Mouse (Mus musculus): ENCODE measurements around the gene Il18r1.

Il18r1 gene

DNA sequence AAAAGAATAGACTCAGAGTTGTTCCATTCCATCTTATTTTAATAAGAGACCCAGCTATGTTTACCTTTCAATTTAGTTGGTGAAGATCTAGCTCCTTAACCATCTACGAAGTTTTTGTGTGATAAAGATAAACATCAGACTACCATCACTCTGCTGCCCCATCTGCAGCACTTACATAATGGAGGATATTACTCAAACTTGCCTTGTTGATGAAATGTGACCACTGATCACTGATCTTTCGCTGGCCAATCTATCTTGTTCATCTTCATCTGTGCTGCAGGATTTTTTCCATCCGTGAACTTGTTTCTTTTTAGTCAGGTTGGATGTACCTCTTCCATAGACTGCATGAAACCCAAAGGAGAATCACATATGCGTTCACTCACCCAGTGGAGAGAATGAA, 29.2 kb downstream of the Il18r1 start:
- DNase-seq (ENCODE audit: low spot score in 2 of 2) = no peak

DNA sequence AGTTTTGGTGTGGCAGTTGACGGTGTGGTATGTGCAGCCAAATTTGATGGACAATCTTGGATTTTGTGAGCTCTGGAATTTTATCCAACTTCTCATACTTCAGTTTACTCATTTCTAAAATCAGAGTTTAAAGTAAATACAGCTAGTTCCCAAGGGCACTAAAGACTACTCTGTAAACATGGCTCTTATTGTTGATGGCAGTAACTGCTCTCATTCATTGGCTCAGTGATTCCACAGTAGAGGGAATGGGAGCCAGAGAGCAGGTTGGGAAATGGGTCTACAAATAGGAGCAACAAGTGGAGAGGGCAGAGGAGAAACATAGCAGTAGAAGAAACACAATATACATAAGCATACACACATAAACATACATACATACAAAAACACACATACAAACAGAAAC, 34.4 kb downstream of the Il18r1 start:
- DNase-seq (ENCODE audit: low spot score in 2 of 2) = no peak

DNA sequence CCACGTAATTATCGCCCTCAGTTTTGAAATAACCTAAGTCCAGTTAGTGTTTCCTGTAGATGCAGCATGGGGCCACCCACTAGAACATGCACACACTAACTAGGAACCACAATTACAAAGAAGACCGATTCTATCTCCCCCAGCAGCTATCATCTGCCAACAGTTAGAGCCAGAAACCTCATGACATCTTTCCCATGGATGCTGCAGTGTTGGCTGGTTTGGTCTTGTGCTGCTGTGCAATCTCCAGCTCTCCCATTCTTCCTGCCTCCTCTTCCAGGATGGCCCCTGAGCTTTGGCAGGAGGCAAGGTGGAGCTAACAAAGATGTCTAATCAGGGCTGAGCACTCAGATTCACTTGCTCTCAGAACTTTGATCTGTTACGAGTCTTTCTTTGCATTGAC, 35.8 kb downstream of the Il18r1 start:
- no peak for DNase-seq (ENCODE audit: low spot score in 2 of 2)

DNA sequence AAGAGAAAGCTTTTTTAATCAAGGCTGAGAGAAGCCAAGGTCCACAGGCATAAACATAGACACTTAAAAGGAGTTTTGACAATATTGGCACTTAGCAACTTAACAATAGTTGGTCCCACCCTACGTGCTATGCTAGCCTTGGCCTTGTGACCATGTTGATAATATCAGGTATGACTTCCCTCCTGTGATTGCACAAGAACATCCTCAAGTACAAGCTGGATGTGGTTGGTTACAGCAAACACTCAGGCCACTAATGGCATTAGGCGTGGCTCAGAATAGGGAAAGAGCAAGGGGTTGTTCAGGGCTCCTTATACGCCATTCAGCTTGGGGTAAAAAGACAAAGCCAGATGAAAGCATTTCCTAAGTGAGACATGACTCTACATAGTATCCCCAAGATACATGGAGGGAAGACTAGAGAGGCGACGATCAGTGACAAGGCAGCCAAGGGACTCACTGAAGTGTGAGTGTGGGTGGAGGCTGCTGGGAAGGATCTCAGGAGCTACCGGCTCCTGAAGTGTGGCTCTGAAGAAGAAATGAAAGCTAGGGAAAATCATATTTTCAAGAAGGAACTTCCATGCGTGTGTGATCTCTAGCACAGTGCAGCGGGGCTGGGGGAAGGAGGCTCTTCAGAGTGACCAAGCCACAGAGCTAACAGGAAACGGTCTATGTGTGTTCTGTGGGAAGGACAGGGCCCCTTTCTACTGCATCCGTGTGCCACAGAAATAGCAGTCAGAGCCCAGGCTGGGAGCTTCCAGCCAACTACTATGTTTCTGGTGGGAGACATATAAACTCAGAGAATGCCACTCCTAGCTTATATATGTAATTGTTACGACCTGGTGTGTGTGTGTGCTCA, 36.4 kb downstream of the Il18r1 start:
- no peak for DNase-seq (ENCODE audit: low spot score in 2 of 2)

DNA sequence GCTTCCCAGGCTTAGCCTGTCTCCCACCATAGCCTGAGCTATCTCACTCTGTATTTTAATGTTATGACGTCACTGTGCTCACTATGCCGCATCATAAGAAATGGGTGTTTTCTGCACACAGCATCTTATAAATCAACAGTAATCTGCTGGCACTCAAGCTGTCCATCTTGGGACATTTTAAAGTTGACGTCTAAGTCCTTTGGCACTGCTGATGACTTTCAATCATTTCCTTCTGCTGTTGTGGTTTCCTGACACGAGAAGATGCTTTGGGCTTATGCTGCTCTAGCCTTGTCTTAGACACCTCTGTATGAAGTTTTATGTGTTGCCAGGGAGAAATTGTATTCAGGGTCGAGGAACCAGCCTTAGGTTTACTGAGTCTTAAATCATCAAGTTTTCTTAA, 39.2 kb downstream of the Il18r1 start:
- no peak for DNase-seq (ENCODE audit: low spot score in 2 of 2)

DNA sequence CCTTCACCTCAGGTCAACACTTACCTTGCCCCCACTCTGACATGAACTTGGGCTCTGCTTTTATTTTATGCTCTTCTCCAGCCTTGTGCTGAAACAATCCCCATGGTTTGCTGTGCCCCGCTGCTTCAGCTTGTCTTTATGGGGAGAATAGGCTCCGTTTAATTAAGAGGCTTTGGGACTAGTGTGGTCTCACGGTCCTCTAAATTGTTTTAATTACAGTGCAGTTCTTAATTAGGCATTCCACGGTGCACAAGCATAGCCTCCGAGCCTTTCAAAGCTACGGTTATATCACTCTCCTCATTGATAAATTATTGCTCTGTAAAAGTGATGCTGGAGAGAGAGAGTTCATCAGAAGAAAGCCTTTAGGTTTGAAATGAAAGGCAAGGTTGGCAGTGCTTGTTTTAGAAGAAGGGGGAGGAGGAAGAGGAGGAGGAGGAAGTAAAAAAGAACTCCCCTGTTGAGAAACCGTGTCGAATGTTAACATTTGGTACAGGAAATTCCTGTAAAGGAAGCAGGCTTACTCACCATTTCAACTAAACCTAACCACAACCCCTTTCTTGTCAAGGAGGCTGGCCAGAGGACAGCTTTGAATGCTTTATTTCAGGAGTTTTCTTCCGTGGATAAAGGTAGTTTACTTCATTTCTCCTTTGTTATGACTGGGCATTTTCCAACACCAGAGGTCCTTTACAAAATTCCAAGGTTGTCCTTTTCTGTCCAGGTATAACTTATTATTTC, 49.7 kb downstream of the Il18r1 start, which contains the start of gene Il18rap:
Il18rap (plus strand) TSS at position 512 of the 735 bp plus-strand sequence.
- DNase-seq (ENCODE audit: low spot score in 2 of 2) = no peak

GRCm38 (mm10) chr1:40516364-40516763, 51.0 kb downstream of the Il18r1 start:
- DNase-seq (ENCODE audit: low spot score in 2 of 2) = no peak

GRCm38 (mm10) chr1:40522918-40523317, 57.6 kb downstream of the Il18r1 start:
- DNase-seq (ENCODE audit: low spot score in 2 of 2) = no peak

- DNase-seq (ENCODE audit: low spot score in 2 of 2) = no peak
These were observed 58.8 kb downstream of the Il18r1 start for GRCm38 (mm10) chr1:40523971-40524722.

GRCm38 (mm10) chr1:40529287-40529686, 63.9 kb downstream of the Il18r1 start:
- DNase-seq (ENCODE audit: low spot score in 2 of 2) = no peak

GRCm38 (mm10) chr1:40537577-40537976, 72.2 kb downstream of the Il18r1 start:
- DNase-seq (ENCODE audit: low spot score in 2 of 2) = peak in 1 of 2 experiments; percentile 5

DNA sequence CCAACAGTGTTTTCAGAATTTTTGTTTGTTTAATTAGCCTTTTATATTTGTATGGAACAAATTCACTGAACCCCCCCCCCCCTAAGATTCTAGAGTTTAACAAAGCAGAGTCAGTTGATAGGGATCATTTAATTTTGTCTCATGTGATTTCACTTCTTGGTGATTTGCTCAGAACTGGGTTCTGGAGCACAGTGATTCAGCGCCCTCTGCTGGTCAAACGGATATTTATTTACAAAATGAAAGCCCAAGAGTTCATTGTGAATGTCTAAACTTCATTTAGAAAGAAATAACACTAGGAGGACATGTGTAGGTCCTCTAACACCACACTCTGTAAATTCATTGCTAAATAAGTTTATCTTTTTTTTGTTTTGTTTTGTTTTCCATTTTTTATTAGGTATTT, 79.3 kb downstream of the Il18r1 start:
- peak; percentile 6 to 62 for DNase-seq (ENCODE audit: low spot score in 2 of 2)

GRCm38 (mm10) chr1:40546645-40547044, 81.3 kb downstream of the Il18r1 start:
- no peak for DNase-seq (ENCODE audit: low spot score in 2 of 2)

DNA sequence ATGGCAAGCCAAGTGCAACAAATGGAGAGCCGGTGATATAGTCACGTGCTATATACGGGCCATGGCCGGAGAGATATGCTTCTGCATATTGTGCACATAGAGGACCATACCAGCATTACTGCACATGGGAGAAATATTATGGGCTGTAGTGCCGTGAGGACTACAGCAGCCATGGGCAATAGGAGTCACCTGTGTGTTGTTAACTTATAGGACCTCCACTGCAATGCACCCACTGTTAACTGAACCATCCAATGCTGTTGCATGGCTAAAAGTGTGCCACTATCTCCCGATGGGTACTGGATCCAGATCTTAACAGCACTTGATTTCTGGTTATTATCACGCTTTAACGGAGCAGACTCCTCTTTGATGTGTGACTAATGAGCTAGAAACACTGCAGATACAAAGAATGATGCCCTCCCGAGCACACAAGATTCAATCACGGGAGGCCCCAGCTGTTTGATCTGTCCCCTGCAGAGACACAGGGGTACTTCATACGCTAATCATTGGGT, 81.8 kb downstream of the Il18r1 start:
- DNase-seq (ENCODE audit: low spot score in 2 of 2) = no peak

DNA sequence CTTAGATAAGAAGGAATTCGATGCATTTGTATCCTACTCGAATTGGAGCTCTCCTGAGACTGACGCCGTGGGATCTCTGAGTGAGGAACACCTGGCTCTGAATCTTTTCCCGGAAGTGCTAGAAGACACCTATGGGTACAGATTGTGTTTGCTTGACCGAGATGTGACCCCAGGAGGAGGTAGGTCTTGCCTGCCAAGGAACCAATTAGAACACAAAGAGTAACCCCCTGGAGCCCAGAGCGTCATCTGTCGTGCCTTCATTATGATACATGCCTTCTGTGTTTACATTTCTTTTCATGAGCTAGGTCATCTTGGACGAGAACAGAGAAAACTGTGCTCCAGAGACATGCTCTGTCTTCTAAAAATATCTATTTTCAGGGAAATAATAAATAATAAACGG, 82.4 kb downstream of the Il18r1 start:
- DNase-seq (ENCODE audit: low spot score in 2 of 2) = no peak
